Mouse (Mus musculus): ENCODE measurements around the gene Pex5l.

The Pex5l gene

DNA sequence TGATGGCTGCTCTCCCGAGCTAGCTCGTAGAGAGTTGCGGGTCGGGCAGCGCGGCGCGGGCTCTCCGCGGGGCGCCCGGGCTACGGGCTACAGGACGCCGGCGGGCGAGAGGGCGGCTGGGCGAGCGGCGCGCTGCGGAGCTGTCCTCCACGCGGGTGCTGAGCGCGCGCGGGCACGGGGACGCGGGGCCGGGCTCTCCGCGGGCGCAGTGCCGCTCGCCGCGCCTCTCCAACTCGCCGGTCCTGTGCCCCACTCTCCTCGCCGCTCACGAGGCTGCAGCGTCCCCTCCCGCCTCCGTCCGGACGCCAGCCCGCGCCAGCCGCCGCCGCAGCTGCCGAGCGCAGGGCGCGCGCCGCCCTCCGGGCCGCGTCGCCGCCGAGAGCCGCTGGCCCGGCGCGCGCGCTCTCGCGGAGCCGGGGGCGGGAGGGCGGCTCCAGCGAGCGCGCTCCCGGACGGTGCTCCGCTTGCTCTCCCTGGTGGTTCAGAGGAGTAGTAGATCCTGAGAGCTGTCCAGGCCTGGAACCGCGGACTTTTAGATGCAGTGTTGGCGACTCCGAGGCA, at the start of gene Pex5l:
TSS of gene Pex5l (minus strand) at position 347 of the 561 bp plus-strand sequence.
- peak; percentile 72 for DNase-seq (ENCODE audit: low spot score)

DNA sequence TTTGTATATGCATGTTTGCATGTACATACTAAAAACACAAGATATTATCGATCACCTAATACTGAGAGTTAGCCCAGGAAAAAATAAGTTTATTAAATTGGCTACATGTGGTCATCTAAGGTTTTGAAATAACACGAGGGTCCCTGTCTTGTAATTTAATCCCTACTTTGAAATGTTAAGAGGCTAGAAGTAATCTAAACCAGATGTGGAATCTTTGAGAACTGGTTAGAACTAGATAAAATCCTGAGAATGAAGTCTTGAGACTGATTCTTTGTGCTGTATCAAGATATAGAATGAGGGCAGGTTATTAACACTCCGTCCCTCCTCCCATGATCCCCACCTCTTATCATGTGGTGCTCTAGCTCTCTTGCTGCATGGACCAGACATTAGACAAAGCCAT, 22.1 kb upstream of the Pex5l start:
- no peak for DNase-seq (ENCODE audit: low spot score)

DNA sequence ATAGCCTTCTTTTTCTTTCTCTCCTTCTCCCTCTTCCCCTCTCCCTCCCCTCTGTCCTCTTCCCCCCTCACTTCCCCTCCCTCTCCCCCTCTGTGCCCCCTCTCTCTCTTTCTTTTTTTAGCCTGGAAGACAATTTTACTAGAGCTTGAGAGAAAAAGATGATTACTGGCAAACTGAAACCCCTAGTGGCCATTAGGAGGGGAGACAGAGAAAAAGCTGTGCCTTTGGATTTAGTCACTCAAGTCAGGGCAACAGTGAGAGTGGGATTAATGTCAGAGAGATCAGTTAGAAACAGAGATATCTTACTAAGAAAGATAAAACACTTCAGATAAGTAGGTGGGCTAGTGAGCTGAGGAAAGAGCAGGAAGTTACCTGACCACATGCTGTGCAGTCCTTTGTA, 20.8 kb upstream of the Pex5l start:
- no peak for DNase-seq (ENCODE audit: low spot score)

DNA sequence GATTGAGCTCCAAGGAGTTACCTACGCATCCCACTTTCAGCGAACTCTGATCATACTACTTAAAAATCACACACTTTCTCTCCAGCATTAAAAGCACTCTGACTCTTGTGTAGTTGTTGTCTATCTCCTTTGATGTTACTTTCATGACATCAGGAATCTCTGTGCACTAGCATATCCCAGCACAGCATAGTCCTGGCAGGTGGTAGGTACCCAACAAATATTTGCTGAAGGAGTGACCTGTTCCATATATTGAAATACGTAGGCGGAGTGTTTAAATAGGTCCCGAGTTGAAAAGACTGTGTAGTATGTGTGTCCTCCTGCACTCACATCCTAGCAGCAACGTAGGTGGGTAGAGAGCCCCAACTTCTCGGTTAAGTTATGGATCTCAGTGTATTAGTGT, 545 bp upstream of the Pex5l start:
- no peak for DNase-seq (ENCODE audit: low spot score)

DNA sequence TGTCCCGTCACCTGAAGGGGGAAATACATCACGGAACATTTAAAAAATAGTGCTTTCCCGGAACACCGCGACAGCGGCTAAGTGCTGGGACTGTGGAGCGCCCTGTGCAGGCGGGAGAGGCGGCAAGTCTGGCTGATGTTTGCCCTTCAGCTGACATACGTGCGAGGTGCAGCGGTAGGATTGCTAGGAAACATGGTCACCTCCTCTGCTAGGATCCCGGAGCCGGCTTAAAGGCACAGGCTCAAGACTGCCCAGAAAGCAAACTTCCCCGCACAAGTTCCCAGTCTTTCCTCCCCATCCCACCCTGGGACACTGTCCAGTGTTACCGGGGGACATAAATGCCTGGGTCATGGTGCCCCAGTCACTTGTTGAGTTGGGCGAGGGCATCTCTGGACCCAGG, 649 bp downstream of the Pex5l start:
- peak; percentile 3 for DNase-seq (ENCODE audit: low spot score)

DNA sequence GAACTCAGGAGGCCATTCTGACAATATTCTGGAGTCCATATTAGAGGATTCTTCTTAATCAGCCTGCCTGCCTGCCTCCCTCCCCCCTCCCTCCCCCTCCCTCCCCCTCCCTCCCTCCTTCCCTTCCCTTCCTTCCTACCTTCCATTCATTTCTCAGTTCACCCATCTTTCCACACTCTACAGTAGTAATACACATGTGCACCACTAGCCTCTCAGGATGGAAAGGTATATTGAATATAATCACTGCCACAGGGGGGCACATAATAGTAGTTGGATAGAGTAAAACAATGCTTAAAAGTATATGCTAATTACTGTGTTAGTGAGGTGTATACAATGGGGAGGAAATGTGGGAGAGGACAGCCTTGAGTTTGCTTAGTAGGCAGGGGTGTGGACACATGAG, 13.1 kb downstream of the Pex5l start:
- no peak for DNase-seq (ENCODE audit: low spot score)

DNA sequence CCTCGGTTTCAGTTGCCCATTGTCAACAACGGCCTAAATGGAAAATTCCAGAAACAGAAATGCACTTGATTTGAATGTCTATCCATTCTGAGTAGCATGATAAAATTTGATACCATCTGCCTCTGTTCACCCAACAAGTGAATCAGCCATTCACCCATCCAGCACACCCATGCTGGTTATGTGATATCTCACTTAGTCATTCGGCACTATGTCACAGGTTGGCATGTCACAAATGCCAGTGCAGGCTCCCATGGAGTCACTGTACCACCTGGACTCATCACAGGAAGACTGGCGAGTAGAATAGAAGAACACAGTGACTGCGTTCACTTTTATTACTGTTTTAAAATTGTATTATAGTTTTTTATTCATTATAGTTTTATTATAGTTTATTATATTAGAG, 18.3 kb downstream of the Pex5l start:
- no peak for DNase-seq (ENCODE audit: low spot score)

DNA sequence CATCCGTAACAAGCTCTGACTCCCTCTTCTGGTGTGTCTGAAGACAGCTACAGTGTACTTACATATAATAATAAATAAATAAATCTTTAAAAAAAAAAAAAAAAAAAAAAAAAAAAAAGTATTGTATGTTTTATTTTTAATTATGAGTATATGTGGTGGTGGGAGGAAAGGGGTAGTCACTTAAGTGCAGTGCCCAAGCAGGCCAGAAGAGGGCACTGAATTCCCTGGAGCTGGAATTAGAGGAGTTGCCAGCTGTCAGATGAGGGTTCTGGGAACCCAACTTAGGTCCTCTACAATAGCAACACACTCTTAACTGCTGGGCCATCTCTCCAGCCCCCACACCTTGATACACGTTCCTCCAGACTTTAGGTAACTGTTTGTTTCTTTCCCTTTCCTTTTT, 37.3 kb downstream of the Pex5l start:
- DNase-seq (ENCODE audit: low spot score): no peak

DNA sequence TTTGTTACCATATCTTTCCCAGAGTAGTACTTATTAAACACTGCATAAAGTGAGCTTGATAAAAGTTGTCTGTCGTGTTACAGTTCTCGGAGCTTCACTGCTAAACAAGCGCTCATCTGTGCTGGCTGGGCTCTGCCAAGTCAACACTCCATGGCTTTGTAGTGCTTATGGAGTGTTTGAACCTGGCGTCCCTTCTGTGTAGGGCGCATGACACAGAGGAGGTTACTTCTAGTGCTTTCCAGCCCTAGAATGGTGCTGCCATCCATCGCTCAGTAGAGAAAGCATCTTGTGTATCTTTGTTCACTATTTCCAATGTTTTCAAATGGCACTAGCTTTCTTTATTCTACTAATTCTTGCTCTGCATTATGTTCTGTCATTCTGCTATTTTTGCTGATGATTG, 39.5 kb downstream of the Pex5l start:
- DNase-seq (ENCODE audit: low spot score): no peak

DNA sequence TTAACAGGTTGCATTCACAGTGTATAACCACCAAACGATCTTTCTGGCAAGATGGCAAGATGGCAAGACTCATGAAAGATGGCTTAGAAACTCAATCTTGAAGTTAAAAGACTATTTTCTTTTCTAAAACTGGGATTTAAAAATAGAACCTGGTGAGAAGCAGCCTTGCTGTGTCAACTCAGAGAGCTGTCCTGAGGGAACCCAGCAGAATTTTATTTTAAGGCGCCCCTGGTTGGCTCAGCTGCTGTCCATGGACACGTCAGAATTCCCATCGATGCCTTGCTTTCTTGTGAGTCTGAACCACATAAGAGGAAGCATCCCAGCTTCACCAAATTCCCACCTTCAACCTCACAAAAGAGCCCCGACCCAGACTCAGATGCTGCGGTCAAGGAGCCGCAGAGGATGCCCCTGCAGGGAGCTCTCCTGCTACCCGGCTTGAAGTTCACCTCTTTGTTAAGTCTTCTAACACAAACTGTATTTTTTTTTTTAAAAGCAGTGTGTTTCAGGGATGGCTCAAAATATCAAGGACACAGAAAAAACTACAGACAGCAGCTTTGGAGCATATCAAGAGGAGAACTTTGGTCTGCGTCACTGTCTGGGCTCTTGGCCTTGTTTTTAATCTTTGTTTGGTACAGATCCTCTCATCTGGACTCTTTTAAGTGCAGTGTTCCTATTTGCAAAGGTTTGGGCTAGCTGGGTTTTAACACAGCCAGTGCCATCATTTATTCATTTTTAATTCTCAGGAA, 44.3 kb downstream of the Pex5l start:
- no peak for DNase-seq (ENCODE audit: low spot score)

DNA sequence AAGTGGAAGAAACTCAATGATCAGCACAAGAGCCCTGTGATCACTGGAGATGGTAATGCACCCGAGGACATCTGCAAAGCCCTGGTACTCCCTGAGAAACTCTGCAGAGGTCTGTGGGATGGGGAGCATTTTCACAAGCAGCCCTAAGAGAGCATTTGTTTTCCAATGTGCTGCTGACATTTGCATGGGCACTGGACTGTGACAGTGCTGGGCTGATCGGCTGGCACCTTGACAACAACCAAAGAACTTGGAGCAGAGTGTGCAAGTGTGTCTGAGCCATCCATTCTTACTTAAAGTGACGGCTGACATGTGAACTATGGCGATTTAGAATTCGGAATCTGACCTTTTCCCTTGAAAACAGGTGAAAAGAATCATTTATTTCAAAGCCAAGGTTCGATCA, 49.4 kb downstream of the Pex5l start:
- DNase-seq (ENCODE audit: low spot score): no peak

DNA sequence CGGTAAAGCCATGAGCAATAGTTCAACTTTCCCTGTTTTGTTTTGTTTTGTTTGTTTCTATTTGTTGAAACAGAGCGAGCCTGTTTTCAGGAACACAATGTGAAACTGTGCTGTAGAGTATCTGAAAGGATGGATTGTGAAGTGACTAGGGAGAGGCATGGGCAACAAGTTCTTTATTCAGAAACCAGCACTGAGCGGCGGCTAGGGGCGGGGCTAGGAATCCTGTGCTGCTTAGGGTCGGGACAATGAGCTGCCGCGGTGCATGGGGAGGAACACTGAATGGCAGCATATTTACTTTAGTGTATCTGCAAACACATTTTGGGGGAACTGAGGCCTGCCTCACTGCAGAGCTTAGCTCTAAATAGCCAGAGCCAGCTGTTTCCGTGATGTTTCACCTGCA, 53.0 kb downstream of the Pex5l start:
- no peak for DNase-seq (ENCODE audit: low spot score)

DNA sequence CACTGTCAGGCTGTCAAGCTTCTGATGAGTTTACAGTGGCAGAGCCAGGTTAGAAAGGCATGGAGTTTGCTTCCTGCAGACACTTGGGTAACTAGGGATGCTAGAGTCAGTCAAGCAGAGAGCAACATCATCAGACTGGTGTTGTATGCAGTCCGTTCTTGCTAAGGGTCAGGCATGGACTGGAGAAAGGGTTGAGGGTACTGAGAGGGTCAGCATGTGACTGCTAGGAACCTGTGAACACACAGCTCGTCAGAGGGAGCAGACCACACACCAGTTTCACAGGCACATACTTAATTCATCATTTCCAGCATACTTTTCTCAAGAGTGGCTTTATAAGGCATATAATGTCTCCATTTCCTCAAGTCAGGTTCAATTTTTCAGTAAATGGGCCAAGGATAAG, 53.6 kb downstream of the Pex5l start:
- DNase-seq (ENCODE audit: low spot score): no peak

DNA sequence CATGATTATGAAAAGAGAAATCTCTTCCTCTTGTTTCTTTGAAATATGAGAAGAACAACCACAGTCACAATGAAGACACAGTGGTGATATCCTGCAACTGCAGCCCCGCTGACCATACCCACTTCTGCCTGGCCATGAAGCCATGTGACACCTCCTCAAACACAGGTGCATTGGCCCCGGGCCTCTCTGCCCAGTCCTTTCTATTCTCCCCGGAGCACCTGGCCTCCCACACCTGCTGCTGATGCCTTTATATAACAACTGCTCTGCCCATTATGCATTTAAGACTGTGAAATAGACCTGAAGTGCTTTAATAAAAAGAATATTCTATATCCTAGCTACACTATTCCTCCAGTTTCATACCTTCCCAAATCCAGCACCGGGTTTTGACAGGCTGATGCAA, 54.8 kb downstream of the Pex5l start:
- no peak for DNase-seq (ENCODE audit: low spot score)

DNA sequence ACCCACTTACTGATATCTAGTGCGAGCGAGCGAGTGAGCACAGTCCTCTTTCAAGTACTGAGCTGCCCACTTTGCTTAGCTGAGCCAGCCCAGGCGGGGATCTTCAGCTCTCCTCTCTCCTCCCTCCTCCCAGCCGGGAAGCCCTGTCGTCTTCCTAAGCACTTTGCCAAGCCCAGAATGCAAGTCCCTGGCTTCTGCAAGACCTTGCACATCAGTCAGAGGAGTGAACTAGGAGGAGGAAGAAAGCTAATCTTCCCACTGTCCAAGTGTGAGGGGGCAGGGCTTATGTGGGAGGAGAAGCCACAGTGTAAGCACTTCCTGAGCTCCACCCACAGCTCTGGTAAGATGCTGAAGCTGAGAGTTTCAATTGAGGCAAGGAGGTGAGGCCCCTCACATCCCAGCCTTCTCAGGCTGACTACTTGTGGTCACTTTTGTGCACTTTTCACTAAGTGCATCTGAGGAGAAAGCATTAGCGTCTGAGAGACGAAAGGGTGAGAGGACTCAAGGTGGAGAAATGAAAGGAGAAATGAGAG, 60.2 kb downstream of the Pex5l start:
- no peak for DNase-seq (ENCODE audit: low spot score)

DNA sequence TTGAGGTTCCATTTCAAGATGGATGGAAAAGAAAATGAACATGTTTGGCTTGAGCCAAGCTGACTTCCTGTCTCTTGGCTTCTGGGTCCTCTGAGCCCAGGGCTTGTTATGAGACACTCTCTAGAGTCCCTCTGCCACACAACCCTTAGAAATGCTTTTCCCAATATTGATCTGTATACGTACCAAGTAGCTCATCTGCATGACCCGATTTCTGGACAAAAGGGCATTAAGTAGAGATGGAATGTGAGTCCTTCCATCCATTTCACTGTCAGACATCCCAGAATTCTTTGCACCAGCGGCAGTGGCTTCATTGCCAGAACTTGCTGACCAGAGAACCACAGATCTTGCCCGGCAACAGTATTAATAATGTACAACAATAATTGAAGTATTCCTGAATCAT, 61.3 kb downstream of the Pex5l start:
- DNase-seq (ENCODE audit: low spot score): no peak

DNA sequence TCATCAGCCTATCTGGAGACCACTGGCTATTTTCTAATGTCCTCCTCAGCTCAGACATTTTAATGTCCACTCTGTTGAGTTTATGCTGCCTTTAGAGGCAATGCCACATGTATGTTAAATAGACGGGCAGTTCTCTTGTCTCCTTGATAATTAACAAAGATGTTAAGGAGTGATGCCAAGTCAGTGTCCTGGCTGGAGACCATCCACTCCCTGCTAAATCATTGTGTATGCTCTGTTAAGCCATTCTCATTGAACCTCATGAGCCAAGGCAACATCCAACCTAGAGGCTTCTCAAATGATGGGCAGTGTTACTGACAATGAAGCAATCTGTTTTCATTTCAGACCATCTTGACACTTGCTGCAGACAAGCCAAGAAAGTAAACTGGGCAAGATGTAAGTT, 63.4 kb downstream of the Pex5l start:
- no peak for DNase-seq (ENCODE audit: low spot score)

DNA sequence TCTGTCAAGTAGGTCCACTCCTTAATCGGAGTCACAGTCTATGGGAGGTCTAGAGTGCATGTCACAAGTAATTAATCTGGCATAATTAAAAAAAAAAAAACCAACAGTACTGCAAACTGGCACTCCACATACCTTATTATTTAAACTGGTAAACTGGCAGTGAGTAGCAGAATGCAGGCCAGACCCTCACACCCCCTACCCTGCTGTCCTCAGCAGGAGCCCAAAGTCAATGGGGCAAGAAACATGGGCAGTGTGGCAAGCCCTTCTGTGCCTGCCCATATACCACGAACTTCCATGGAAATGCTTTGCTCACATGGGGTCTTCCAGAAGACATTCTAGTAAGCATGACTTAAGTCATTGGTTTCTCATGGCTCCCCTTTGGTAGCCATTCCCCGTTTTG, 63.9 kb downstream of the Pex5l start:
- DNase-seq (ENCODE audit: low spot score): no peak

DNA sequence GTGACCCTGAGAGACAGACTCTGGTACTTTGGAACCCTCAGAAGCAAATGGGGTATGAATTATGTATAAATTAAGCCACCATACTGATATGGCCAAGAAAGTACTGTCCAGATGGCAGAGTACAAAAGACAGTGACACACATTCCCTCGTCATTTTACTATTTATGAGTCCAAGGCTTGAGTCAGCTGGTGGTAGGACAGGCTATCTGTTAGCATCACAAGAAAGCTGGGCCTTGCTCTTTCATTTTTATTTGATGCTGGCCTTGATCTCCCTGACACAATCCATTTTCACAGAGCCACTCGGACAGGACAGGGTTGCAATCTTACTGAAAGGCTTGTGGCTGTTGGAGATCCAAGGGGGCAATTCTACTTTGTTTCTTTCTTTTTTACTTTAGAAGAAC, 67.4 kb downstream of the Pex5l start:
- DNase-seq (ENCODE audit: low spot score): no peak

DNA sequence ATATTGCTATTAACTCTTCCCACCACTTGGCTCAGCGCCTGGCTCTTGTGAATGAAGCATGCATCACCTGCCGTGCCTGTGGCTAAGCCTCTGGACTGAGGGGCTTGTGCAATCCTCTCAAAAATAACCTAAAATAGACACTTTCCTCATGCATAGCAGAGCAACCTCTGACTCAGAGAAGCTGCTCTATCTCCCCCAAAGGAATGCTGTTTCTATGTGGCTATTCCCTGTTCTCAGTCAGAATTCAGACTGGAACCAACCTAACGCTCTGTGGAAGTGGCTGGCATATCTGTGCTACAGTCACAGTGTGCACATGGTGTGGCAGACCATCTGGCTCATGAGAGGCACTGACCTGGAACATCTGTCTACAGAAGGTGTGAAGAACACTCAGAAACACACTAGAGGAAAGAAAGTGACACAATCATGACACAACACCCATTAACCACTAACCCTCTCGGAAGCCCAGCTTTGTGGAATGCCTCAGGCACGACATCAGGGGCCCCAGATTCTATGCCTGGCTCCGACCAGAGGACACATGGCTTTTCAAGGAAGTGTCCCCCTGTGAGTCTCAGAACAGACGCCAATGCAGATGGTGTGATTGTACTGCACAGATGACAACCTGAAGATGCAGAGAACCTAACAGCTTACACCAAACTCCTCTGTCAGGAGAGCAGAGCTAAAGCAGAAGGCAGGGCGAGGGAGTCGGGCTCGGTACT, 68.6 kb downstream of the Pex5l start:
- DNase-seq (ENCODE audit: low spot score): no peak

DNA sequence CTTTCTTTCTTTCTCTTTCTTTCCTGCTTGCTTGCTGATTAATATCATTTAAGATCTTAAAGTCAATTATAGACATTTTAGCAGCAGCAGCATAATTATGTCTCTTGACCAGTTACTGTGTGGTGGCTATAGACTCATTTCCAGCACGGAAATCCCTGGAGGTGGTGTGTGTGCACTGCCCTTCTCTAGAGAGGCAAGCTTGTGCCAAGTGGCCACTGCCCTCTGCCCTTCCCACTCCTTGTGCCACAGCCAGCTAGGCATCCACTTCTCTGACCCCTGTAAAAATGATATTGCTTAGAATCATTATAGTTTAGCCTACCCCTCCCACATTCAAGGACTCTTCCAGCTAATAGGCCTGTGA, 69.2 kb downstream of the Pex5l start:
- no peak for DNase-seq (ENCODE audit: low spot score)

DNA sequence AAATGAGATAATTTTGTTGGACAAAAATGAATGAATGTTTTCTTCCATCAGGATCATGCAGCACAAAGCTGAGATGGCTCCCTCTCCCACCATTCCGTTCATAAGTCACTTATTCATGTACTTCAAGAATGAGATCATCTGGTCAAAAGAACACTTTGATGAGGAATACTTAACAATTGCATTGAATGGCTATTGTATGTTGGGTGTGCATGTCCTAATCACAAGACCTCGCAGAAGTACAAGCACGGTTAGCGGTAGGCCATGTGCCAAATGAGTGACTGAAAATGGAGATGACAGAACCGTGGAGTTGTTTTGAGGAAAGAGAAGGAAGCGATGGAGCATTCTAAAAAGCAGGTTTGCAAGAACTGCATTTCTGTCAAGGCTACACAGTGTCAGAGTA, 72.3 kb downstream of the Pex5l start:
- no peak for DNase-seq (ENCODE audit: low spot score)

DNA sequence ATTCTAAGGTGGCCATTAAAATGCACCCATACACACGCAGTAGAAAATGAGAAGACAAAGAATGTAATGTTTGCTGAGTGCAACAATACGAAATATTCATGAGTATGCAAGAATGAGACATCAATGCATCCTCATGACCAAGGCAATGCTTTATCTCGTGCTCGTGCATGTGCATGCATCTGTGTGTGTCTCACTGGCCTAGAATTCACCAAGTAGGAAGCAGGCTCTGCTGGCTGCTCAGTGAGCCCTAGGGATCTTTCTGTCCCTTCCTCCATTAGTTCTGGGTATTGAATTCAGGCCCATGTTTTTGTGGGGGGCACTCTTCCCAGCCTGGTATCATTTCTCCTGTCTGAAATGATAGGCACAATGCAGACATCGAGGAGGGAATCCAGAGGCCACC, 74.9 kb downstream of the Pex5l start:
- no peak for DNase-seq (ENCODE audit: low spot score)

Measured in ovary, postnatal 36 days (tissue).